Mouse (Mus musculus) MEL (cell line): ENCODE measurements at regions not wholly inside any gene's neighbourhood (a gene's known extent, or its start where the extent isn't known, plus 50 kb on each side); places are given as distances from the start of the nearest gene placed in this dataset.

Source experiments
- DNase-seq: peaks from one replicate; pipeline ENCODE4 v3.0.0; 2011; ENCODE audit warnings: low read depth, low spot score
- H3K27ac ChIP-seq: 2 replicates; pipeline ENCODE4 v1.5.1; 2012; ENCODE audit warnings: low read depth, mild to moderate bottlenecking, control low read depth, low read length, moderate library complexity; ENCODE audit not compliant: control insufficient read depth
- H3K27me3 ChIP-seq, 2 experiments: fragments of 150-350 bp in 1 of 2; sonication (generic) in 1 of 2; 2 replicates each; pipeline ENCODE4 v1.6.1; 2012; ENCODE audit warnings: low read length in 2 of 2, mild to moderate bottlenecking in 2 of 2, improper control_type of control experiment in 1 of 2, moderate library complexity in 1 of 2; ENCODE audit not compliant: insufficient read depth in 2 of 2, control insufficient read depth in 1 of 2
- H3K36me3 ChIP-seq, 2 experiments: 2 replicates each; pipeline ENCODE4 v1.6.1; 2012 to 2014; ENCODE audit warnings: low read length in 2 of 2, improper control_type of control experiment in 1 of 2, inconsistent platforms in 1 of 2, mild to moderate bottlenecking in 1 of 2; ENCODE audit not compliant: insufficient read depth in 2 of 2, control insufficient read depth in 1 of 2
- H3K4me1 ChIP-seq, 2 experiments: fragments of 150-350 bp in 1 of 2; sonication (generic) in 1 of 2; 2 replicates each; pipeline ENCODE4 v1.6.1; 2012; ENCODE audit warnings: low read length in 2 of 2, improper control_type of control experiment in 1 of 2, mild to moderate bottlenecking in 1 of 2; ENCODE audit not compliant: insufficient read depth in 2 of 2, control insufficient read depth in 1 of 2
- H3K4me3 ChIP-seq, 2 experiments: fragments of 150-350 bp in 1 of 2; sonication (generic) in 1 of 2; 2 replicates each; pipeline ENCODE4 v1.5.1; 2012; ENCODE audit warnings: low read depth in 2 of 2, low read length in 2 of 2, mild to moderate bottlenecking in 2 of 2, moderate library complexity in 2 of 2, control low read depth in 1 of 2, improper control_type of control experiment in 1 of 2; ENCODE audit not compliant: control insufficient read depth in 1 of 2, insufficient read depth in 1 of 2
- H3K79me2 ChIP-seq: 2 replicates; pipeline ENCODE4 v1.6.1; 2012; ENCODE audit warnings: mild to moderate bottlenecking, low read length, moderate library complexity; ENCODE audit not compliant: control insufficient read depth, poor library complexity, insufficient read depth
- H3K9ac ChIP-seq: 2 replicates; pipeline ENCODE4 v1.6.1; 2012; ENCODE audit warnings: low read depth, mild to moderate bottlenecking, control low read depth, low read length, moderate library complexity; ENCODE audit not compliant: control insufficient read depth, poor library complexity, severe bottlenecking
- H3K9me3 ChIP-seq: fragments of 150-350 bp; sonication (generic); replicated peaks from 2 replicates; pipeline ENCODE4 v1.6.1; 2012; ENCODE audit warnings: mild to moderate bottlenecking, low read length, improper control_type of control experiment, moderate library complexity; ENCODE audit not compliant: insufficient read depth
- EP300 ChIP-seq, 2 experiments: IDR thresholded peaks; 2 replicates each; pipeline ENCODE4 v1.6.1; 2011; ENCODE audit warnings: improper control_type of control experiment in 2 of 2, low read length in 2 of 2, low read depth in 1 of 2, mild to moderate bottlenecking in 1 of 2
- GATA1 ChIP-seq: IDR thresholded peaks from 2 replicates; pipeline ENCODE4 v1.6.1; 2011; ENCODE audit warnings: low read depth, low read length, improper control_type of control experiment
- HCFC1 ChIP-seq: IDR thresholded peaks from 2 replicates; pipeline ENCODE4 v1.6.1; 2012; ENCODE audit warnings: low read depth, mild to moderate bottlenecking, inconsistent platforms, low read length, improper control_type of control experiment, moderate library complexity
- JUND ChIP-seq: IDR thresholded peaks from 2 replicates; pipeline ENCODE4 v1.6.1; 2011; ENCODE audit warnings: low read depth, mild to moderate bottlenecking, improper control_type of control experiment, low read length
- KAT2A ChIP-seq: conservative IDR thresholded peaks from 2 replicates; pipeline ENCODE4 v1.6.1; 2012; ENCODE audit warnings: low read depth, low read length, improper control_type of control experiment, inconsistent platforms
- MAFK ChIP-seq: IDR thresholded peaks from 2 replicates; pipeline ENCODE4 v1.6.1; 2011; ENCODE audit warnings: low read depth, mild to moderate bottlenecking, low read length, improper control_type of control experiment, borderline replicate concordance
- MAZ ChIP-seq: IDR thresholded peaks from 2 replicates; pipeline ENCODE4 v1.6.1; 2012; ENCODE audit warnings: low read depth, mild to moderate bottlenecking, inconsistent platforms, low read length, improper control_type of control experiment
- MEF2A ChIP-seq: IDR thresholded peaks from 2 replicates; pipeline ENCODE4 v1.6.1; 2014; ENCODE audit warnings: low read depth, mild to moderate bottlenecking, inconsistent platforms, low read length, improper control_type of control experiment; ENCODE audit not compliant: poor library complexity, insufficient replicate concordance, severe bottlenecking; ENCODE audit errors: extremely low read depth
- MXI1 ChIP-seq: IDR thresholded peaks from 2 replicates; pipeline ENCODE4 v1.6.1; 2011; ENCODE audit warnings: mild to moderate bottlenecking, low read depth, low read length, improper control_type of control experiment
- POLR2A ChIP-seq, 2 experiments: IDR thresholded peaks; 2 replicates each; pipeline ENCODE4 v1.6.1; 2011 to 2012; ENCODE audit warnings: low read length in 2 of 2, mild to moderate bottlenecking in 2 of 2, control low read depth in 1 of 2, improper control_type of control experiment in 1 of 2, low read depth in 1 of 2, moderate library complexity in 1 of 2; ENCODE audit not compliant: control insufficient read depth in 1 of 2, insufficient read depth in 1 of 2, poor library complexity in 1 of 2
- POLR2AphosphoS5 ChIP-seq: IDR thresholded peaks from 2 replicates; pipeline ENCODE4 v1.6.1; 2012; ENCODE audit warnings: low read depth, borderline replicate concordance, mild to moderate bottlenecking, inconsistent platforms, low read length, moderate library complexity, mixed read lengths
- RAD21 ChIP-seq: IDR thresholded peaks from 2 replicates; pipeline ENCODE4 v1.6.1; 2011; ENCODE audit warnings: mild to moderate bottlenecking, low read depth, low read length, improper control_type of control experiment
- RCOR1 ChIP-seq: IDR thresholded peaks from 2 replicates; pipeline ENCODE4 v1.6.1; 2012; ENCODE audit warnings: low read depth, mild to moderate bottlenecking, inconsistent platforms, low read length, improper control_type of control experiment
- SIN3A ChIP-seq: IDR thresholded peaks from 2 replicates; pipeline ENCODE4 v1.6.1; 2012; ENCODE audit warnings: low read length, improper control_type of control experiment, inconsistent platforms
- SMC3 ChIP-seq: IDR thresholded peaks from 2 replicates; pipeline ENCODE4 v1.6.1; 2011; ENCODE audit warnings: low read depth, low read length, improper control_type of control experiment
- TBP ChIP-seq: IDR thresholded peaks from 2 replicates; pipeline ENCODE4 v1.8.0; 2011; ENCODE audit warnings: low read depth, low read length, improper control_type of control experiment
- USF2 ChIP-seq, 2 experiments: IDR thresholded peaks; 2 replicates each; pipeline ENCODE4 v1.6.1; 2011 to 2012; ENCODE audit warnings: improper control_type of control experiment in 2 of 2, low read length in 2 of 2, borderline replicate concordance in 1 of 2, inconsistent platforms in 1 of 2, low read depth in 1 of 2, mild to moderate bottlenecking in 1 of 2; ENCODE audit not compliant: insufficient read depth in 1 of 2
- ZKSCAN1 ChIP-seq: IDR thresholded peaks from 2 replicates; pipeline ENCODE4 v1.6.1; 2012; ENCODE audit warnings: low read depth, mild to moderate bottlenecking, inconsistent platforms, low read length, improper control_type of control experiment, moderate library complexity

DNA sequence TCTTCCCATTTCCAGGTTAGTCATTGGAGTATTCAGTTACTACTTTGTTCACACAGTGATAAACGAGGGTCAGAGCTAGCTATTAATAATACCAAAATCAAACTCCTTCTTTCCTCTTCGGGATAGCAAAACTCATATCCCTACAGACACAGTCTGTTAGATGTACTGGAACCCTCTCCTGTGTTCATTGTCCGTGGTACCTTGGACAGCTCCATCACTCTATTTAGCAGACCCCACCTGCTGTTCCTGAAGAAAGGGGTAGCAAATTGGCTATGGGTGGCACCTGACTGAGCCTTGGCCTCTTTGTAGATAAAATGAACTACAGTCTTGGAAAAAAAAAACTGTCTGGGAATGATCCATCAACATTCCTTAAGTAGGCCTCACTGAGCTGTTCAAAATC, 346.5 kb downstream of the Tmem114 start:
- peak; percentile 3 for DNase-seq
- Histone ChIP-seq H3K79me2 (no peaks in the 10 kb centered on the region), H3K4me1 (no peaks in the 10 kb centered on the region), H3K27ac (no peak overlapping the region), H3K27me3 (no peaks in the 10 kb centered on the region), H3K4me3 (no peak overlapping the region), H3K36me3 (no peaks in the 10 kb centered on the region), H3K9ac (no peak overlapping the region), H3K9me3 (no peaks in the 10 kb centered on the region)
- TF ChIP-seq MXI1 (no peak), MAFK (no peak), POLR2A (IDR thresholded peaks at IDR 0.05; ENCODE audit: control insufficient read depth in 1 of 2, insufficient read depth in 1 of 2, low read depth in 1 of 2, low read length in 2 of 2, poor library complexity in 1 of 2) (no peak), GATA1 (no peak), TBP (no peak), HCFC1 (no peak), RAD21 (no peak), MEF2A (no peak)

DNA sequence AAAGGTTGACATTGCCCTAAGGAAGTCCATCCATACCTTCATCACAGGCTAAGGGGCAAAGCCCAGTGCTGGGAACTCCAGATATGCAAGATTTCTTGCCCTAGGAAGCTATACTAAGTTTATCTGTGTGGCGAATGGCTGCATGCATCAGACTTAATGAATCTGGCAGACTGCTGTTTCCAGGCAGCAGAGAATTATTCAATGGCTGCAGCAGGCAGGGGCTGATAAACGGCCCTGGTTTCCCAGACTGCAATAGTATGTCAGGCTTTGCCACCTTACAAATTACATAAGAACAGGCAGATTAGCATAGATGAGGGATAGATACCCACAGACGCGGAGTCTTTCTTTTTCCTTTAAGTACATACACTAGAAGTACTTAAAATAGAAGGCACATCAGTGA, 350.2 kb downstream of the Tmem114 start:
- Histone ChIP-seq H3K9ac (no peak overlapping the region), H3K36me3 (no peaks in the 10 kb centered on the region), H3K27me3 (no peaks in the 10 kb centered on the region), H3K4me1 (no peaks in the 10 kb centered on the region), H3K27ac (no peak overlapping the region), H3K79me2 (no peaks in the 10 kb centered on the region), H3K9me3 (no peaks in the 10 kb centered on the region), H3K4me3 (no peak overlapping the region)
- TF ChIP-seq KAT2A: no peak
- no peak for TF ChIP-seq SMC3
- TF ChIP-seq JUND: no peak
- TF ChIP-seq MAZ: no peak
- TF ChIP-seq EP300 (IDR thresholded peaks at IDR 0.05; ENCODE audit: low read depth in 1 of 2, low read length in 2 of 2): no peak
- no peak for TF ChIP-seq POLR2AphosphoS5
- TF ChIP-seq RCOR1: no peak
- no peak for TF ChIP-seq SIN3A
- no peak for DNase-seq

DNA sequence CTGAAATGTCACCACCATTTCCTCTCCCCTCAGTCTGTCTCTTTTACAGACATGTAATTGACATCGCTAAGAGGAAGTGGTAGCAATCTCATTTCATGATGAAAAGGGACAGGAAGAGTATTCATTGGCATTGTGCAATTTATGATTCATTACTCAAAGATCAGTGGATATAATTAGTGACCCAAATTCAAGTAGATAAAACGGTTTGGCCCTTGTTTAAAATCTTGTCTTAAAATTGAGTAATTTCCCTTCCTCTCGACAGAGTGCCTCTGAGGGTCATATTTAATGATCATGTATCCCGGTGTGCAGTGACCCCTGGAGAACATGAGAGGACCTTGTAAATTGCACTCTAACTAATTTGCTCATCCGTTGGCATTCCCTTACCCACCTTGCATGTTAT, 371.0 kb downstream of the Tmem114 start:
- no peaks in the 10 kb centered on the region for H3K4me1 ChIP-seq
- no peak overlapping the region for H3K27ac ChIP-seq
- no peak overlapping the region for H3K9ac ChIP-seq
- no peaks in the 10 kb centered on the region for H3K36me3 ChIP-seq
- no peak for DNase-seq
- H3K9me3 ChIP-seq: no peaks in the 10 kb centered on the region
- no peak overlapping the region for H3K4me3 ChIP-seq
- H3K27me3 ChIP-seq: no peaks in the 10 kb centered on the region
- TF ChIP-seq MEF2A (no peak), RAD21 (no peak), MAZ (no peak), POLR2A (IDR thresholded peaks at IDR 0.05; ENCODE audit: control insufficient read depth in 1 of 2, insufficient read depth in 1 of 2, low read depth in 1 of 2, low read length in 2 of 2, poor library complexity in 1 of 2) (no peak), ZKSCAN1 (no peak), USF2 (IDR thresholded peaks at IDR 0.05; ENCODE audit: borderline replicate concordance in 1 of 2, insufficient read depth in 1 of 2, low read depth in 1 of 2, low read length in 2 of 2) (no peak), HCFC1 (no peak)
- H3K79me2 ChIP-seq: no peaks in the 10 kb centered on the region
